Mouse (Mus musculus) midbrain, embryonic 14.5 days (tissue): Measurements from ENCODE around the gene Atpaf2. TPM values are rescaled to one million over a fixed set of nuclear protein-coding genes. Genes with fewer than 3 reads are reported as not detected.
"Not testable (repeated sequence)": the region's sequence is repeated elsewhere in the genome, so short reads cannot be mapped to it uniquely, and the experiment has no call there.

Source experiments
- ATAC-seq: fragments of 200-750 bp; cut with Nextera tagmentation; 2 replicates; pipeline ENCODE4 v1.8.0; 2017; ENCODE audit warnings: moderate number of reproducible peaks, moderate library complexity; ENCODE audit not compliant: low FRiP score, low TSS enrichment
- DNase-seq: peaks from one replicate; pipeline ENCODE4 v3.0.0-alpha.2; 2015
- H3K27ac ChIP-seq: fragments of 300-500 bp; sonication (generic); replicated peaks from 2 replicates; pipeline ENCODE4 v1.5.1; 2014; ENCODE audit warnings: mild to moderate bottlenecking, low read depth, low read length, moderate library complexity
- H3K27me3 ChIP-seq: fragments of 300-500 bp; sonication (generic); 2 replicates; pipeline ENCODE4 v1.6.1; 2014; ENCODE audit warnings: low read length, control low read depth, mixed read lengths; ENCODE audit not compliant: control insufficient read depth, insufficient read depth
- H3K36me3 ChIP-seq: fragments of 300-500 bp; sonication (generic); 2 replicates; pipeline ENCODE4 v1.6.1; 2014; ENCODE audit warnings: low read length, control low read depth; ENCODE audit not compliant: control insufficient read depth, insufficient read depth
- H3K4me1 ChIP-seq: fragments of 300-500 bp; sonication (generic); 2 replicates; pipeline ENCODE4 v1.6.1; 2014; ENCODE audit warnings: mild to moderate bottlenecking, antibody characterized with exemption, low read length, control low read depth; ENCODE audit not compliant: control insufficient read depth, insufficient read depth
- H3K4me2 ChIP-seq: fragments of 300-500 bp; sonication (generic); 2 replicates; pipeline ENCODE4 v1.6.1; 2014; ENCODE audit warnings: mild to moderate bottlenecking, low read length, moderate library complexity
- H3K4me3 ChIP-seq: fragments of 300-500 bp; sonication (generic); replicated peaks from 2 replicates; pipeline ENCODE4 v1.5.1; 2014; ENCODE audit warnings: low read depth, low read length
- H3K9ac ChIP-seq: fragments of 300-500 bp; sonication (generic); replicated peaks from 2 replicates; pipeline ENCODE4 v1.6.1; 2014; ENCODE audit warnings: mild to moderate bottlenecking, low read length, moderate library complexity
- H3K9me3 ChIP-seq: fragments of 300-500 bp; sonication (generic); 2 replicates; pipeline ENCODE4 v1.6.1; 2016; ENCODE audit warnings: low read length, control low read depth, mixed read lengths; ENCODE audit not compliant: control insufficient read depth
- WGBS: fragments of 180-500 bp; shearing (Covaris S2); extraction: QIAGEN DNeasy Blood & Tissue Kit; methylation state at CpG from one replicate; pipeline ENCODE4 v1.1.7; 2014; 5-methylcytosine and 5-hydroxymethylcytosine counted together
- polyA plus RNA-seq: library from polyadenylated mRNA; unstranded; fragments of >200 nt; fragmentation: Nextera tagmentation; extraction: Ambion mirVana; gene quantifications from 2 replicates; pipeline ENCODE4 v1.2.1, GENCODE M21; 2014

Atpaf2 gene
- polyA plus RNA-seq, 1 experiment from 2014 or later, result 42.5 TPM

DNA sequence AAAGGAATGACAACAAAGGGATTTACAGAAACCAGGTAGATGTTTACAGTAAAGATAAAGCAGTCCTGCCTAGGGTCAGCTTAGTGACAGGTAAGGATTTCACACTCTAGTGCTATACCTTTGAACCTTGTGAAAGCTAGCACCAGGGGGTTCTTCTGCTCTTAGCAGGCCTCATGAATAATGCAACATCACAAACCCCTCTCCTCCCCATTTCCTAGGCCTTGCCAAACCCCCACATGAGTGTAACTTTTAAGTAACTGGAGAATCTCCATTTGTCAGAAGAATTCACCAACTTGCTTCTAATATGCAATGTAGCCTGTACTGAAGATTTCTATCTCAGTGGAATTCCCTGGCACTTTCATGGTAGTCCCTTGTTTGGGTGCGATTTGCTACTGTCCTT lies 21.4 kb upstream of the Atpaf2 start:
- ATAC-seq, result not testable (repeated sequence)

DNA sequence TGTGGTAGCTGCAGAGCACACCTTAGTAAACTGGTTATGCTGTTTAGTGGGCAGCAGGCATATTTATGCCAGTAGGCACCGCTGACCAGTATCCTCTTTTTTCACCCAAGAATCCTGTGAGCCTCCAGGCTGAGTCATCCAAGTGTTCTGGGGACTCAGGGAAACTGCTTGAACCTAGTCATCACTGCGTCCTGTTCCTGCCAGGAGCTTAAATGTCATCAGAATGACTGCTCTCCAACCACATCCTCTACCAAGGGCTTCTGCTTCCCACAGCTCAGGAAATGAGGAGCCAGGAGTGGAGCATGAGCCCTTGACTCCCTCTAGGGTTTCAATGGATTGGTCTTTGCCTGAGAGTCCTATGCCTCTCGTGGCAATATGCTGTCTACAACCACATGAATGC lies 18.4 kb upstream of the Atpaf2 start:
- WGBS, result 91% methylated on average over 3 of the region's 3 CpGs
- ATAC-seq, result no peak

More for the DNA sequence above, 21.4 kb upstream of the Atpaf2 start:
- WGBS, result 29% methylated on average over 1 of the region's 1 CpGs
- H3K4me3 ChIP-seq, H3K9me3 ChIP-seq, H3K9ac ChIP-seq, H3K27ac ChIP-seq, DNase-seq, H3K4me1 ChIP-seq, H3K4me2 ChIP-seq, H3K27me3 ChIP-seq: not testable (repeated sequence)
- peaks cover 72% of the 10 kb centered on the region for H3K36me3 ChIP-seq

DNA sequence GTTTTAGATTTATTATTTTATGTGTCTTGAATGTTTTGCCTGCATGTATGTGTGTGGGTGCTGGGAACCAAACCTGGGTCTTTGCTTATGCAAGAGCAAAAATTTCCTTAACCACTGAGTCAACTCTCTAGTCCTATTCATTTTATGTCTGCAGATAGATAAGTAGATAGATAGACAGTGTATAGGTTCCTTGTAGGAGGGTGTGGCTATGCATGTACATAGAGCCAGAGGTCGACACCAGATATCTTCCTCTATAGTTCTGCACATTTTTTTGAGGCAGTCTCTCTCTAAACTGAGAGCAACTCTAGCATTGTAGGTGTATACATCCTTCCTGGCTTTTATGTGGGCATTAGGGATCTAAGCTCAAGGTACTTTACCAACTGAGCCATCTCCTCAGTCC lies 16.9 kb upstream of the Atpaf2 start:
- Histone ChIP-seq H3K36me3 (peaks cover 64% of the 10 kb centered on the region), H3K9ac (no peak overlapping the region), H3K4me2 (no peak overlapping the region), H3K4me1 (no peaks in the 10 kb centered on the region), H3K4me3 (no peak overlapping the region), H3K9me3 (no peaks in the 10 kb centered on the region), H3K27ac (no peak overlapping the region), H3K27me3 (no peaks in the 10 kb centered on the region)
- DNase-seq, result no peak
- ATAC-seq, result no peak
- WGBS, result 100% methylated on average over 1 of the region's 1 CpGs

More for the DNA sequence above, 18.4 kb upstream of the Atpaf2 start:
- Histone ChIP-seq H3K4me1 (no peaks in the 10 kb centered on the region), H3K36me3 (peaks cover 74% of the 10 kb centered on the region), H3K27me3 (no peaks in the 10 kb centered on the region), H3K4me2 (no peak overlapping the region), H3K9ac (no peak overlapping the region), H3K4me3 (no peak overlapping the region), H3K27ac (no peak overlapping the region), H3K9me3 (no peaks in the 10 kb centered on the region)
- no peak for DNase-seq

DNA sequence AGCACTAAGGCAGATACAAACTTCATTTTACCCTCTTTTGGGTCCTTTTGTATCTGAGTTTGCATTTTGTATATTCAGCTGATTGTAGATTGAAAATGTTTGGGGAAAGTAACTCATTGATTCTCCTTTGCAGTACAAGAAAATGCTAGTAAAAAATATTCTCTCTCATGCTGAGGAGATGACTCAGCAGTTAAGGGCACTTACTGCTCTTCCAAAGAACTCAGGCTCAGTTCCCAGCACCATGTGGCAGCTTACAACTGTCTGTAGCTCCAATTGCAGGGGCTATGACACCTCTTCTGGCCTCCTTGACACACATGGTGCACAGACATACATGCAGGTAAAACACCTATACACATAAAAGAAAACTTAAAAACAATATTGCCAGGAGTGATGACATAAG lies 15.2 kb upstream of the Atpaf2 start:
- Histone ChIP-seq H3K27me3 (no peaks in the 10 kb centered on the region), H3K36me3 (peaks cover 60% of the 10 kb centered on the region), H3K27ac (no peak overlapping the region), H3K4me1 (no peaks in the 10 kb centered on the region), H3K4me3 (no peak overlapping the region), H3K4me2 (no peak overlapping the region), H3K9ac (no peak overlapping the region), H3K9me3 (no peaks in the 10 kb centered on the region)
- DNase-seq, result no peak
- ATAC-seq, result no peak

DNA sequence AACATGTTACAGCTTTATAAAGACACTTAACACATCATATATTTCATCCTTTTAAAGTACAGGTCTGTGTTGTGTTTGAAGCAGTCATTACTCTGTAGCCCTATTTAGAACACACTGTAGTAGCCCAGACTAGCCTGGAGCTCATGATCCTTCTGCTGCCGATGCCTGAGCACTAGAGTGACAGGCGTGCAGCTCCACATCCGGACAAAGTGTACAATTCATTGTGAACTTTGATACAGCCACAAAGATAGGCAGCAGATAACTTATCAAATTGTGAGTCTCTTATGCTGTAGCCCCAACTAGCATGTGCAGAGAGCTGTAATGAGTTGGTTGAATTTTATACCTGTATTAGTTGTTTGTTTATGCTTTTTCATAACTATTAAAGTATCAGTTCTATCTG lies 9.4 kb upstream of the Atpaf2 start:
- DNase-seq, result no peak
- Histone ChIP-seq H3K27me3 (no peaks in the 10 kb centered on the region), H3K27ac (no peak overlapping the region), H3K4me2 (no peak overlapping the region), H3K9me3 (no peaks in the 10 kb centered on the region), H3K9ac (no peak overlapping the region), H3K4me1 (no peaks in the 10 kb centered on the region), H3K4me3 (no peak overlapping the region), H3K36me3 (peaks cover 18% of the 10 kb centered on the region)
- 96% methylated on average over 3 of the region's 3 CpGs for WGBS
- no peak for ATAC-seq

DNA sequence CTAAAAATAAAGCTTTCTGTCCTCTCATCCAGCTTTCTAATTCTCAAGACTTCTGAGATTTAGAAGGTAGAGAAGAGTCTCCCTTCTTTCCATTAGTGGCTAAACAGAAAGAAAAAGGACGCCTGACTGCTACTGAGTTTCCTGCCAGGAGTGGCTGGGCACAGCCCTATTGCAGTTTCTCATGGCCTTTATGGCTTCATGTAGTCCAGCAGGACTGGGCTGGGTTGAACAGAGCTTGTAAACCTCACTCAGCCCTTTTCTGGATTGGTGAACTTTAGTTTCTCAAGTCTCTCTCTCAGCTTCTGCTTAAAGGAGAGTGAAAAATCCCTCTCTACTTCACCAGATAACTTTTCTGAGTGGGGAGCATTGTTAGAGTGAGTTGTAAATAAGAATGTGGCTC lies 8.2 kb upstream of the Atpaf2 start:
- WGBS, result 80% methylated on average over 1 of the region's 1 CpGs
- Histone ChIP-seq H3K27ac (no peak overlapping the region), H3K27me3 (no peaks in the 10 kb centered on the region), H3K4me1 (no peaks in the 10 kb centered on the region), H3K36me3 (peaks cover 11% of the 10 kb centered on the region), H3K9ac (no peak overlapping the region), H3K9me3 (no peaks in the 10 kb centered on the region), H3K4me3 (no peak overlapping the region), H3K4me2 (no peak overlapping the region)
- ATAC-seq (no peak), DNase-seq (no peak)

DNA sequence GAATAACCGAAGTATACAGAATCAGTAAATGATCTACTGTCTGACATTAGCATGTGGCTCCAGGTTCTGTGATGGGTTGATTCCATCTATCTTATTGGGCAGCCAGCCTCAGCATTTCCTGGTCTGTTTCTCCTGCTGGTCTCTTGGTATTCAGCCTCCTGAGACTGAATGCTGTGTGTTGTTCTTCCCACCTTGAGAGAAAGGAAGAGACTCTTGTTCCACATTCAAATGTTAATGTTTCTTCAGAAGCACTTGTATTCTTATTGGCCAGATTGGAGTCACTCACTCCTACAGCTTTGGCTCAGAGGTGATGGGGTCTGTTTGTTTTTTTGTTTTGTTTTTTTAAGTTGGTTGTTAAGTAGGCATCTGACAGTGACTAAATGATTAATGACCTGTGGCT lies 4.7 kb upstream of the Atpaf2 start:
- no peak overlapping the region for H3K27ac ChIP-seq
- no peak for ATAC-seq
- H3K9ac ChIP-seq, result no peak overlapping the region
- WGBS, result 77% methylated on average over 1 of the region's 1 CpGs
- peaks cover 5% of the 10 kb centered on the region for H3K4me1 ChIP-seq
- H3K36me3 ChIP-seq, result peaks cover 5% of the 10 kb centered on the region; the same call in 1 of the 2 replicates
- DNase-seq, result no peak
- H3K4me3 ChIP-seq, result no peak overlapping the region
- H3K27me3 ChIP-seq, result no peaks in the 10 kb centered on the region
- no peaks in the 10 kb centered on the region for H3K9me3 ChIP-seq
- no peak overlapping the region for H3K4me2 ChIP-seq

DNA sequence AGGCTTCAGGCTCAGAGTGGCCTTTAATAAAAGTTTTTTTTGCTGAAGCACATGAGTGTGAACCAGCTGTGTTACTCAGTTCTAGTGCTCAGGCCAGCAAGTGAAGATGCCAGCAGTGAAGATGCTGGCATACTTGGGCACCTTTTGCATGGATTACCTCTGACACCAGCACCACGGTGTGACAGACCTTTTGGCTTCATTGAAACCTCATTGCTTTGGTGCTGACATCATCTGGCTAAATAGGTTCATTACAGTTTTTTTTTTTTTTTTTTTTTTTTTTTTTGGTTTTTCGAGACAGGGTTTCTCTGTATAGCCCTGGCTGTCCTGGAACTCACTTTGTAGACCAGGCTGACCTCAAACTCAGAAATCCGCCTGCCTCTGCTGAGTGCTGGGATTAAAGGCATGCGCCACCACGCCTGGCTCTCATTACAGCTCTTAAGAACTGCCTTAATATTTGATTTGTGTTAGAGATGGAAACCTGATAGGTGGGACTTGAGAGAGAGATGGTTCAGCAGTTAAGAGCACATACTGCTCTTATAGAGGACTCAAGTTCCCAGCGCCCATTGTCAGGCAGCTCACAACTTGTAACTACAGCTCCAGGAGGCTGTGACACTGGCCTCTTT lies 3.9 kb upstream of the Atpaf2 start:
- Histone ChIP-seq H3K9ac (no peak overlapping the region), H3K4me3 (no peak overlapping the region), H3K4me1 (peaks cover 5% of the 10 kb centered on the region), H3K27me3 (no peaks in the 10 kb centered on the region), H3K9me3 (no peaks in the 10 kb centered on the region), H3K27ac (no peak overlapping the region), H3K36me3 (peaks cover 5% of the 10 kb centered on the region; the same call in 1 of the 2 replicates), H3K4me2 (no peak overlapping the region)
- WGBS, result 73% methylated on average over 5 of the region's 6 CpGs
- DNase-seq (peak; percentile 47), ATAC-seq (no peak)

DNA sequence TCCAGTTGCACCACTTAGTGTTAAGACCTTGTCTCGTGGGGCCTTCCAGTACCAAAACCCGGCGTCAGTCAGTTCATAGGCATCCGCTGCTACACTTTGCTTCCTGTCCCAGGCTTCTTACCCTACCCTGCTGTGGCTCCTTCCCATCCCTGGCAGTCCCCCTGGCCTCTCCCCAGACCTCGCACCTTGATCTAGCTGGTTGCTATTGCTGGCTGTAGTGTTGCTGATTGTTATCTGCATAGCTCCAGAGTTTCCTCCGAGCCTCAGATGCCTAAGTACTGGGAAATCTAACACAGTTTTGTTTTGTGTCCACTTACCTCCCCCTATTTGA lies 181 bp upstream of the Atpaf2 start:
- 29% methylated on average over 6 of the region's 6 CpGs for WGBS
- peak overlapping the region; percentile 83; the same call in 1 of the 2 replicates for H3K9ac ChIP-seq
- DNase-seq, result no peak
- no peaks in the 10 kb centered on the region for H3K9me3 ChIP-seq
- no peaks in the 10 kb centered on the region for H3K27me3 ChIP-seq
- peak overlapping the region; percentile 91 for H3K4me3 ChIP-seq
- ATAC-seq, result no peak
- no peak overlapping the region for H3K27ac ChIP-seq
- H3K36me3 ChIP-seq, result no peaks in the 10 kb centered on the region
- peaks cover 12% of the 10 kb centered on the region for H3K4me1 ChIP-seq
- peak overlapping the region; percentile 60 for H3K4me2 ChIP-seq
